Mouse (Mus musculus): Measurements from ENCODE around the gene Arrdc2.

- TF ChIP-seq CTCF (conservative IDR thresholded peaks at IDR 0.05; ENCODE audit: insufficient read depth, insufficient read length, low read depth, low read length), result no peak
- no peak for TF ChIP-seq POLR2A (IDR thresholded peaks at IDR 0.05; ENCODE audit: low read depth, low read length)
Observed at GRCm38 (mm10) chr8:70791294-70791701, 48.2 kb downstream of the Arrdc2 start.
